Mouse (Mus musculus): Measurements from ENCODE around the gene Pde10a. TPM values are rescaled to one million over a fixed set of nuclear protein-coding genes. Genes with fewer than 3 reads are reported as not detected.

The Pde10a gene
- total RNA-seq, 2 experiments from 2014 or later = 2.5 to 4.5 TPM

GRCm38 (mm10) chr17:8974823-8975397, 449.7 kb downstream of the Pde10a start:
- DNase-seq (ENCODE audit: low spot score) = no peak
- intact Hi-C loops (cut with DNase I) = no loop called here

DNA sequence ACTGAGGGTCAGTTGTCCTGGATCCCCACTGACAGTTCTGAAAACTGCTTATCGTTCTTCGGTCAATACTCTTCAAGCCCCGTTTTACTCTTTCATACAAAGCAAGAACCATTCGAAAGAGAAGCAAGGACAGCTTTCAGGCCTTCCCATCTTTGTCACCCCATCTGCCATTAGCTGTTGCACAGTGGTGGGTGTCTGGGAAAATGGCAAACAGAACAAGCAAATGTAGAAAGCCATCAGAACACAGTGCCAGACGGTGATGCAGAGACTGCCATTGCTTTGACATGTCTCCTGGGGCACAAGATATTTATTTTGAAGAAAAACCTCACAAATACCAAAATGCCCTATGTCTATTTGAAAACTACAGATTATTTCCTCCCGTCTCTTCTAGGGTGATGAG, 451.6 kb downstream of the Pde10a start:
- intact Hi-C loops (cut with DNase I) = no loop called here
- DNase-seq (ENCODE audit: low spot score) = no peak

GRCm38 (mm10) chr17:8977271-8977670, 452.1 kb downstream of the Pde10a start:
- no peak for DNase-seq (ENCODE audit: low spot score)
- intact Hi-C loops (cut with DNase I) = no loop called here

DNA sequence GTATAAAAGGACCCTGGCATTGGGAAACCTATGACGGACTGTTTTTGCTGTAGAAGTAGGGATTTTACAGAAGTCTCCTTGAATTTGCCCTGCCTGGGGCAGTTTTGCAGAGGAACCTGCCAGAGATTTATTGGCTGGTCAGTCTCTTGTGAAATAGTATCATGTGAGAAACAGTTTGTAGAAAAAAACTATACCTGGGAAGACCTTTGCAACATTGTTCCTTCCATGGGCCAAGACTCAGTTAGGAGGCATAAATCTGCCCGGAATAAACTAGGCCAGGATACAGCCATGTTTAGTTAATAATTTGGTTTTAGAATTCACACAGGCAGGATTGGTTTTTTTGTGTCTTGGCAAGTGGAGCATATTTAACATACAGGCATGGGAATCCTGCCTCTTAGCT, 458.4 kb downstream of the Pde10a start:
- intact Hi-C loops (cut with DNase I) = no loop called here
- no peak for DNase-seq (ENCODE audit: low spot score)

- intact Hi-C loops (cut with DNase I) = no loop called here
- DNase-seq (ENCODE audit: low spot score) = no peak
These were observed 460.5 kb downstream of the Pde10a start for GRCm38 (mm10) chr17:8985714-8986113.

DNA sequence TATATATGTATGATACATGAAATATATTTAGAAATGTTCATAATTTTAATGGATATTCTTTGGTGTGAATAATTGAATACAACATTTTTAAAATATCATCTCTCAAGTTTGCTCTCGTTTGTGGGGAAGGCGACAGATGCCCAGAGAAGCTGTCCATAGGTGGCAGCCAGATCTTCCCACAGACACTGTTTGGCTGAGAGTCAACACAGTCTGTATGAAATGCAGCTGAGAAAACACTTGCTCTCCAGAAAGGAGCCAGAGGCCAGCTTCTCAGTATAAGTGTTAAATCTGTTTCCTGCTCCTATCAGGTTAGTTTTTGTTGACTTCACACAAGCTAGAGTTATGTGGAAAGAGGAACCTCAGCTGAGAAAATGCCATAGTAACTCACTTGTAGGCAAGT, 461.4 kb downstream of the Pde10a start:
- DNase-seq (ENCODE audit: low spot score) = no peak
- intact Hi-C loops (cut with DNase I) = no loop called here

GRCm38 (mm10) chr17:8987369-8987768, 462.2 kb downstream of the Pde10a start:
- intact Hi-C loops (cut with DNase I) = no loop called here
- DNase-seq (ENCODE audit: low spot score) = no peak

DNA sequence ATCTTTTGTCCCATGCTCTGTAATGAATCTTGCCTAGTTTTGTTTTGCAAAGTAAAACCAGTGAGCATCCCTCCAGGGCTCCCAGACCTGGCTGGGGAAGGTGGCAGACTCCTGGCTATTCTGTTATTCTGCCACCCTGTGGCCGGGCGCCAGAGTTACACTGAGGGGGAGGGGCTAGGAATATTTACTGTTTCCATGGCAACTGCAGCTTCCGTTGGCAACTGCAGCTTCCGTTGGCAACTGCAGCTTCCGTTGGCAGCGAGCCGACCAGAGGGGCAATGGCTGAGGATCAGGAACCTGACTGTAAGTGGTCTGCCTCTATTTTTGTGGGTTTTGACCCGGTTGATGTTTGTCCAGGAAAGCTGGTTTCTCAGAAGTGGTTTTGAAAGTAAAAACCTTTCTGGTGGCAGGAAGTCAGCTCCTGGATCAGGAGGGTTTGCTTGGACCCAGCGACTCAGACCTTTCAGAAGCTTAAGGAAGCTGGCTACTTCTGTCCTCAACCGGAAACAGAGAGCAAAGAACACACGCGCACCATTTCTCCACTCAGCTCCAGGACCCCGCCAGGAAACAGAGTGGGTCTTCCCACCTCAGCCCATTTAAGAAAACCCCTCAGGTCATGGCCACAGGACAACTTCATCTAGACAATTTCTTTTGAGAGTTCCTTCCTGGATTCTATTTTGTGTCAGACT, 463.1 kb downstream of the Pde10a start, which contains the start of gene 1700010I14Rik:
TSS of gene 1700010I14Rik (plus strand) at position 215 of the 689 bp plus-strand sequence.
- DNase-seq (ENCODE audit: low spot score) = peak; percentile 60
- intact Hi-C loops (cut with DNase I) = no loop called here

DNA sequence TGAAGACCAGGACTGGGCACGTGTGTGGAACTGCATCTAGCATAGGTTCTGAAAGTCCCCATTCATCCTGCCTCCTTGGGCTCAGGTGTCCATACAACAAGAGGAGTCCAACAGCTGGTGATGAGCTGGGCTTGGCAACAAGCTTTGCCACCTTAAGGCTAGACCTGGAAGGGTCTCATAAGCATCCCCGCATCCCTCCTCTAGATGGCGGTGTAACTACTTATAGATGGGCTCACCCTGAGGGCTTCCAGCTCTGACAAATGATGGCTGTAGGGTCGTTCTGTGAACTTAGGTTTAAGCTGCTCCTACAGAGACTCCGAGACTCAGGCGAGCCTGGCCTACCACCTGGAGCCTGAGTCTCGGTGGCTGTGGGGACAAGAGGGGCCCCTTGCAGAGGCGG, 466.0 kb downstream of the Pde10a start:
- no peak for DNase-seq (ENCODE audit: low spot score)
- intact Hi-C loops (cut with DNase I) = no loop called here

- intact Hi-C loops (cut with DNase I) = no loop called here
- DNase-seq (ENCODE audit: low spot score) = no peak
These were observed 470.2 kb downstream of the Pde10a start for GRCm38 (mm10) chr17:8995344-8995743.

- intact Hi-C loops (cut with DNase I) = no loop called here
- DNase-seq (ENCODE audit: low spot score) = no peak
These were observed 477.3 kb downstream of the Pde10a start for GRCm38 (mm10) chr17:9002438-9002837.

- no peak for DNase-seq (ENCODE audit: low spot score)
- intact Hi-C loops (cut with DNase I) = no loop called here
These were observed 479.3 kb downstream of the Pde10a start for GRCm38 (mm10) chr17:9004516-9004915.

GRCm38 (mm10) chr17:9023198-9023942, 498.2 kb downstream of the Pde10a start:
- DNase-seq (ENCODE audit: low spot score) = no peak
- intact Hi-C loops (cut with DNase I) = no loop called here

GRCm38 (mm10) chr17:9030181-9030580, 505.0 kb downstream of the Pde10a start:
- DNase-seq (ENCODE audit: low spot score) = no peak
- intact Hi-C loops (cut with DNase I) = loop anchor here (5.0 to 10.0 kb wide), 3 partner anchors 117 to 725 kb away; no protein-coding TSS in a partner anchor

- intact Hi-C loops (cut with DNase I) = loop anchor here (5.0 to 10.0 kb wide), 3 partner anchors 116 to 723 kb away; no protein-coding TSS in a partner anchor
These were observed 506.3 kb downstream of the Pde10a start for GRCm38 (mm10) chr17:9031241-9032141.

GRCm38 (mm10) chr17:9032362-9033044, 507.3 kb downstream of the Pde10a start:
- intact Hi-C loops (cut with DNase I) = loop anchor here (5.0 to 10.0 kb wide), 3 partner anchors 115 to 722 kb away; no protein-coding TSS in a partner anchor
- no peak for DNase-seq (ENCODE audit: low spot score)

More at GRCm38 (mm10) chr17:9031241-9032141, 506.3 kb downstream of the Pde10a start:
- DNase-seq (ENCODE audit: low spot score) = peak; percentile 28

DNA sequence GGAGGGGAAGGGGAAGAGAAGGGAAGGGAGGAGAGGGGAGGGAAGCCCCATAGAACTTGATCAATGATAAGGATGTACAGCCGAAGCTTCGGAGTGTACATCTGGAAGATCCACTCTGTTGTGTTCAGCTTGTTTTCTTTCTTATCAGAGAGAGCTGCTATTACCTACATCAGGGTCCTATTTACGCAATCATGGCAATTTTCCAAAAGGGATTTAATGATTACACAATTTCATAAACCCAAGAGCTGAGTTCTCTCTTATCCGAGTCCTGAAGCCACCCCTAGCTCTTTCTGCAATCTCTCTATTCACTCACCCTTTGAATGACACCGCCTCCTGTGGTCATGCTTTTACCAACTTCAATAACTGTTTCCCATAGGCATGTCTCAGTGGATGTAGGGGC, 508.3 kb downstream of the Pde10a start:
- intact Hi-C loops (cut with DNase I) = loop anchor here (5.0 to 10.0 kb wide), 3 partner anchors 114 to 721 kb away; no protein-coding TSS in a partner anchor
- no peak for DNase-seq (ENCODE audit: low spot score)

DNA sequence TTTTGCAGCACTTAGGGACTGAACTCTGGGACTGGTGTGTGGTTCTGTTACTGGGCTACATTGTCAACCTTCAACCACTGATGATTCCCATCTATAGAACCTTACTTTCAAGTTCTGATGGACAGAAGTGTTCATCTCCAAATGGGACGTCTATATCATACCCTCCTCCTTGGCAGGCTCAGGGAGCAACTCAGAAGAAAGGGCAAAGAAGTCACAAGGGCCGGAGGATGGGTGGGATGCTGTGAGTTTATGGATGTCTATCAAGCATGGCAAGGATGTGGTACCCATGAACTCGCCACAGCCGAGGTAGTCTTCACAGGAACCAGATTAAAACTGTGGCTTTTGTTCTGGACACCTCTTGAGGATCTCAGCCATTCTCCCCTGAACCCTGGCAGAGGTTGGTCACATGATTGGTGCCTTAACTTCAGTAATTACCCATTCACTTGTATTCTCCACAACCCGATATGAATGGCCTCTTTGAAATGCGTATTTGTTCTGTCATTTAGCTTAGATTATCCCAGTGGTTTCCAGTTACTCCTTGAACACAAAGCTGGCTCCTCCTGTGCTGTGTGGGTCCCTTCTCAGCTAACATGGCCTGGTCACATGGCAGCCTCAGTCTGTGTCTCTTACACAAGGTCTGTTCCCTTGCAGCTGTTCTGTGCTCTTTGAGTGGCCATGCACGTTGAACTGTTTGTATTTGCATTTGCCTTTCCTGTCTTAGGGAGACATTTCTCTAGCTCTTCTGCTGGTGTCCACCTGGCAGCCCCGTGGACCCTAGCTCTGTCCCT, 510.6 kb downstream of the Pde10a start:
- intact Hi-C loops (cut with DNase I) = loop anchor here (10.0 kb wide), 1 partner anchor 719 kb away; no protein-coding TSS in a partner anchor
- DNase-seq (ENCODE audit: low spot score) = no peak

Measured in heart, postnatal 25 days (tissue).